Mouse (Mus musculus) adrenal gland, adult 2 months (tissue): Measurements from ENCODE around the gene Sfxn1. TPM values are rescaled to one million over a fixed set of nuclear protein-coding genes. Genes with fewer than 3 reads are reported as not detected.

ENCODE experiments used
- DNase-seq: peaks from one replicate; pipeline ENCODE4 v3.0.0; 2021
- polyA plus RNA-seq: library from polyadenylated mRNA; depleted of rRNA; stranded (reverse); fragments of >200 nt; gene quantifications from 2 replicates; pipeline ENCODE4 v1.2.3, GENCODE M21; 2012; rRNA removed
- total RNA-seq, 2 experiments: library from RNA; stranded (reverse); gene quantifications; 2 replicates each; pipeline ENCODE4 v1.2.3; 2021

Gene Sfxn1
- total and polyA plus RNA-seq, 3 experiments: 12.9 to 76.1 (median 59.4) TPM

- DNase-seq: peak; percentile 32
Measured at GRCm38 (mm10) chr13:54137756-54138410, 66.2 kb downstream of the Sfxn1 start.

- no peak for DNase-seq
Measured at GRCm38 (mm10) chr13:54143788-54144187, 72.1 kb downstream of the Sfxn1 start.

- no peak for DNase-seq
Measured at GRCm38 (mm10) chr13:54144624-54145023, 73.0 kb downstream of the Sfxn1 start.

GRCm38 (mm10) chr13:54147328-54147727, 75.7 kb downstream of the Sfxn1 start:
- DNase-seq: no peak

GRCm38 (mm10) chr13:54152421-54152820, 80.8 kb downstream of the Sfxn1 start:
- DNase-seq: no peak

GRCm38 (mm10) chr13:54152911-54153310, 81.2 kb downstream of the Sfxn1 start:
- no peak for DNase-seq

- DNase-seq: no peak
Measured at GRCm38 (mm10) chr13:54153672-54154218, 82.1 kb downstream of the Sfxn1 start.

- no peak for DNase-seq
Measured at GRCm38 (mm10) chr13:54155822-54156221, 84.2 kb downstream of the Sfxn1 start.

Other genes starting within 250 kb of the Sfxn1 start
- gene Drd1, start 16.2 kb upstream of the Sfxn1 start, total RNA-seq: 1 to 10 TPM in 1 of 2 experiments, under 1 TPM in 1; 0.09 to 1.8 TPM
- gene Drd1, start 16.2 kb upstream of the Sfxn1 start, polyA plus RNA-seq: not detected in 2 replicates
- under 1 TPM; 0.17 to 0.35 TPM for gene Hrh2, start 120.3 kb downstream of the Sfxn1 start, total RNA-seq
- gene Hrh2, start 120.3 kb downstream of the Sfxn1 start, polyA plus RNA-seq: 0.35 and 0.64 TPM in 2 replicates